Mouse (Mus musculus) bone marrow macrophage, adult 2 months (primary cell): Measurements from ENCODE around the gene 2700081O15Rik.

Experiments
- CTCF ChIP-seq: IDR thresholded peaks from 2 replicates; pipeline ENCODE4 v1.5.1; 2012; ENCODE audit warnings: low read depth, mild to moderate bottlenecking, low read length, moderate library complexity
- POLR2A ChIP-seq: IDR thresholded peaks from 2 replicates; pipeline ENCODE4 v1.6.1; 2012; ENCODE audit warnings: mild to moderate bottlenecking, low read depth, low read length, borderline replicate concordance

GRCm38 (mm10) chr19:7421602-7422591, 4.5 kb downstream of the 2700081O15Rik start:
- TF ChIP-seq POLR2A (no peak), CTCF (no peak)
